In genomic region chr5:120235571-120235970, GRCm38 (mm10) we compare ENCODE assay signal across 12 mouse cellular contexts.
DNase-seq lines count a peak whose midpoint lies in the region; ATAC-seq and TF ChIP-seq lines count a peak whose summit lies in the region.
"Had no signal": no experiment of that assay in that cellular context is flagged by ENCODE, and none has a peak within 500 bp of the region (broad histone marks: within the 10 kb centered on the region; RNA-seq: fewer than 3 reads in every experiment).

No protein-coding gene starts in this region.

- in situ Hi-C loops in ES-E14 (cut with MboI; ENCODE audit: low sequenced_read_pairs in 2 of 2, unreplicated experiment in 2 of 2), result no loop called here

- 44% methylated on average over 11 of the region's 11 CpGs for WGBS in hindbrain, embryonic 15.5 days
- 69% methylated on average over 11 of the region's 11 CpGs for WGBS in intestine, embryonic 16.5 days

- no peak for ATAC-seq in hindbrain, embryonic 15.5 days (ENCODE audit: low FRiP score, low read depth)
- ATAC-seq in intestine, embryonic 16.5 days, result no peak

- 0 out of 2 replicates have a peak overlapping the region, but pooled peaks have one; percentile 28 for H3K9ac ChIP-seq in ES-E14 (ENCODE audit: insufficient read depth, low read depth, low read length, poor library complexity, severe bottlenecking)
- no peak overlapping the region for H3K9ac ChIP-seq in hindbrain, embryonic 15.5 days
- no peak overlapping the region for H3K9ac ChIP-seq in intestine, embryonic 16.5 days (ENCODE audit: low read depth, low read length)

- H3K4me2 ChIP-seq in hindbrain, embryonic 15.5 days, result no peak overlapping the region
- no peak overlapping the region for H3K4me2 ChIP-seq in intestine, embryonic 16.5 days (ENCODE audit: low read depth, low read length)
- H3K4me2 ChIP-seq: heart, embryonic 11.5 days; liver, embryonic 11.5 days had no signal

- H3K9me3 ChIP-seq in ES-E14 (ENCODE audit: control insufficient read depth, insufficient read depth, low read depth, low read length), result no peaks in the 10 kb centered on the region
- no peaks in the 10 kb centered on the region for H3K9me3 ChIP-seq in hindbrain, embryonic 15.5 days
- H3K9me3 ChIP-seq in intestine, embryonic 16.5 days (ENCODE audit: control insufficient read depth, low read length), result no peaks in the 10 kb centered on the region

- peak; percentile 9 to 26 for DNase-seq in cerebellum, postnatal 36 days
- no peak for DNase-seq in cerebellum, adult 8-10 months
- DNase-seq in ES-E14 (ENCODE audit: low read depth, low spot score), result no peak
- peak; percentile 31 to 78 for DNase-seq in lung, postnatal 4 days
- no peak for DNase-seq in thymus, postnatal 0 days (ENCODE audit: low spot score)
- DNase-seq in adrenal gland, adult 2 months, result no peak
- DNase-seq: kidney, postnatal 10 days had no signal

- no peaks in the 10 kb centered on the region for H3K36me3 ChIP-seq in ES-E14 (ENCODE audit: control insufficient read depth, insufficient read depth, low read length, poor library complexity, severe bottlenecking)
- no peaks in the 10 kb centered on the region for H3K36me3 ChIP-seq in hindbrain, embryonic 15.5 days
- no peaks in the 10 kb centered on the region for H3K36me3 ChIP-seq in intestine, embryonic 16.5 days (ENCODE audit: control insufficient read depth, insufficient read depth, low read length)

- H3K4me1 ChIP-seq in ES-E14 (ENCODE audit: control insufficient read depth in 2 of 2, insufficient read depth in 2 of 2, low read length in 2 of 2, poor library complexity in 1 of 2), result peaks cover 0 to 9% of the 10 kb centered on the region in 2 experiments; a peak in 2 of 4 replicates
- H3K4me1 ChIP-seq in hindbrain, embryonic 15.5 days (replicated peaks), result peaks cover 26% of the 10 kb centered on the region
- H3K4me1 ChIP-seq in intestine, embryonic 16.5 days (ENCODE audit: control insufficient read depth, insufficient read depth, low read length), result peaks cover 3% of the 10 kb centered on the region; the same call in 1 of the 2 replicates

- no peaks in the 10 kb centered on the region for H3K27me3 ChIP-seq in hindbrain, embryonic 15.5 days
- H3K27me3 ChIP-seq in intestine, embryonic 16.5 days (replicated peaks; ENCODE audit: control insufficient read depth, insufficient read depth, low read length), result no peaks in the 10 kb centered on the region

- peak overlapping the region in 1 of 2 experiments; percentile 44; a peak in 2 of 4 replicates for H3K4me3 ChIP-seq in ES-E14 (ENCODE audit: insufficient read depth in 1 of 2, low read depth in 1 of 2, low read length in 2 of 2, poor library complexity in 1 of 2, severe bottlenecking in 1 of 2)
- H3K4me3 ChIP-seq in hindbrain, embryonic 15.5 days, result no peak overlapping the region
- H3K4me3 ChIP-seq in intestine, embryonic 16.5 days (ENCODE audit: low read length), result no peak overlapping the region
- H3K4me3 ChIP-seq: myocyte had no signal

- no peak overlapping the region for H3K27ac ChIP-seq in ES-E14 (ENCODE audit: insufficient read depth, low read depth, low read length, poor library complexity, severe bottlenecking)
- peak overlapping the region; percentile 70 for H3K27ac ChIP-seq in hindbrain, embryonic 15.5 days (replicated peaks)
- no peak overlapping the region for H3K27ac ChIP-seq in intestine, embryonic 16.5 days (ENCODE audit: low read length)

TF ChIP-seq in ES-E14, 5 proteins besides CTCF, POLR2A, EP300 and RAD21:
- TF ChIP-seq CHD2 (IDR thresholded peaks at IDR 0.05; ENCODE audit: low read depth, low read length), result no peak
- TF ChIP-seq MAFK (IDR thresholded peaks at IDR 0.05; ENCODE audit: insufficient read depth, low read depth, low read length), result no peak
- TF ChIP-seq ZNF384 (IDR thresholded peaks at IDR 0.05; ENCODE audit: low read depth, low read length), result no peak
- no peak for TF ChIP-seq ZC3H11A (IDR thresholded peaks at IDR 0.05; ENCODE audit: borderline replicate concordance, low read depth, low read length)
- no peak for TF ChIP-seq HCFC1 (IDR thresholded peaks at IDR 0.05; ENCODE audit: borderline replicate concordance, insufficient read depth, low read length)

Comparison
In these comparisons a context has a peak if more than half of its experiments do, and no peak if none do; other contexts are left out.
1. DNase-seq: peak in cerebellum, postnatal 36 days (2 of 2) and lung, postnatal 4 days (2 of 2); none in cerebellum, adult 8-10 months (single experiment), ES-E14 (single experiment), thymus, postnatal 0 days (single experiment) and adrenal gland, adult 2 months (single experiment).